ENCODE assay signal across 8 mouse cellular contexts in genomic region chr16:21322437-21322836, GRCm38 (mm10).
A peak's percentile ranks its signal among the peaks of the same experiment; 100 is the strongest.
DNase-seq lines count a peak whose midpoint lies in the region; ATAC-seq lines count a peak whose summit lies in the region.

No protein-coding gene starts in this region.

- WGBS in kidney, embryonic 15.5 days: 57% methylated on average over 10 of the region's 10 CpGs
- 54% methylated on average over 10 of the region's 10 CpGs for WGBS in heart, embryonic 16.5 days
- 27% methylated on average over 10 of the region's 10 CpGs for WGBS in lung, embryonic 16.5 days
- WGBS in liver, embryonic 12.5 days (ENCODE audit: insufficient replicate concordance): 66% methylated on average over 10 of the region's 10 CpGs

- H3K9me3 ChIP-seq in kidney, embryonic 15.5 days (replicated peaks): no peaks in the 10 kb centered on the region
- H3K9me3 ChIP-seq in heart, embryonic 16.5 days (replicated peaks; ENCODE audit: control insufficient read depth, low read length): 0 out of 2 replicates have a peak, but pooled peaks cover 4% of the 10 kb centered on the region
- H3K9me3 ChIP-seq in lung, embryonic 16.5 days (ENCODE audit: control insufficient read depth, low read length): no peaks in the 10 kb centered on the region
- H3K9me3 ChIP-seq in liver, embryonic 12.5 days (replicated peaks): no peaks in the 10 kb centered on the region

- H3K4me1 ChIP-seq in kidney, embryonic 15.5 days: peaks cover 24% of the 10 kb centered on the region
- H3K4me1 ChIP-seq in heart, embryonic 16.5 days (ENCODE audit: control insufficient read depth, insufficient read depth, low read length): peaks cover 19% of the 10 kb centered on the region
- H3K4me1 ChIP-seq in lung, embryonic 16.5 days (replicated peaks; ENCODE audit: control insufficient read depth, insufficient read depth, low read length): peaks cover 45% of the 10 kb centered on the region
- H3K4me1 ChIP-seq in liver, embryonic 12.5 days: peaks cover 15% of the 10 kb centered on the region

- no peak overlapping the region for H3K4me3 ChIP-seq in kidney, embryonic 15.5 days (replicated peaks)
- no peak overlapping the region for H3K4me3 ChIP-seq in heart, embryonic 16.5 days (ENCODE audit: low read length)
- H3K4me3 ChIP-seq in lung, embryonic 16.5 days (ENCODE audit: low read length): no peak overlapping the region
- no peak overlapping the region for H3K4me3 ChIP-seq in liver, embryonic 12.5 days

- ATAC-seq in kidney, embryonic 15.5 days (replicated peaks; ENCODE audit: low FRiP score): 0 out of 2 replicates have a peak, but pooled peaks have one; percentile 21
- no peak for ATAC-seq in heart, embryonic 16.5 days (replicated peaks; ENCODE audit: extremely low read depth, insufficient read depth, low FRiP score)
- peak; percentile 79 for ATAC-seq in lung, embryonic 16.5 days (ENCODE audit: low read depth)
- no peak for ATAC-seq in liver, embryonic 12.5 days

- no peak overlapping the region for H3K27ac ChIP-seq in kidney, embryonic 15.5 days
- no peak overlapping the region for H3K27ac ChIP-seq in heart, embryonic 16.5 days (ENCODE audit: low read length)
- H3K27ac ChIP-seq in lung, embryonic 16.5 days (ENCODE audit: low read length): peak overlapping the region; percentile 72
- no peak overlapping the region for H3K27ac ChIP-seq in liver, embryonic 12.5 days

- DNase-seq in kidney, adult 8-10 months: no peak
- DNase-seq in brain, adult 2 months (ENCODE audit: low read depth, low spot score): peak; percentile 55
- no peak for DNase-seq in T-cell, adult 2 months (ENCODE audit: low spot score)
- DNase-seq in spleen, adult 12 weeks (ENCODE audit: low spot score): no peak

- H3K27me3 ChIP-seq in kidney, embryonic 15.5 days: no peaks in the 10 kb centered on the region; the same call in 1 of the 2 replicates
- no peaks in the 10 kb centered on the region for H3K27me3 ChIP-seq in heart, embryonic 16.5 days (ENCODE audit: control insufficient read depth, insufficient read depth, low read length)
- no peaks in the 10 kb centered on the region for H3K27me3 ChIP-seq in lung, embryonic 16.5 days (ENCODE audit: control insufficient read depth, insufficient read depth, low read depth, low read length)
- peaks cover 14% of the 10 kb centered on the region; the same call in 1 of the 2 replicates for H3K27me3 ChIP-seq in liver, embryonic 12.5 days (replicated peaks)

- H3K4me2 ChIP-seq in kidney, embryonic 15.5 days: no peak overlapping the region
- no peak overlapping the region for H3K4me2 ChIP-seq in heart, embryonic 16.5 days (ENCODE audit: low read depth, low read length)
- peak overlapping the region; percentile 22; the same call in 1 of the 2 replicates for H3K4me2 ChIP-seq in lung, embryonic 16.5 days (ENCODE audit: low read depth, low read length)
- H3K4me2 ChIP-seq in liver, embryonic 12.5 days: no peak overlapping the region

- H3K36me3 ChIP-seq in kidney, embryonic 15.5 days: no peaks in the 10 kb centered on the region
- no peaks in the 10 kb centered on the region for H3K36me3 ChIP-seq in heart, embryonic 16.5 days (ENCODE audit: control insufficient read depth, insufficient read depth)
- H3K36me3 ChIP-seq in lung, embryonic 16.5 days (ENCODE audit: control insufficient read depth, insufficient read depth, low read length): no peaks in the 10 kb centered on the region
- no peaks in the 10 kb centered on the region for H3K36me3 ChIP-seq in liver, embryonic 12.5 days

- H3K9ac ChIP-seq in kidney, embryonic 15.5 days: no peak overlapping the region
- H3K9ac ChIP-seq in heart, embryonic 16.5 days (ENCODE audit: low read length): 0 out of 2 replicates have a peak overlapping the region, but pooled peaks have one; percentile 4
- peak overlapping the region; percentile 59 for H3K9ac ChIP-seq in lung, embryonic 16.5 days (ENCODE audit: low read length)
- H3K9ac ChIP-seq in liver, embryonic 12.5 days: no peak overlapping the region

Comparison
In these comparisons a context has a peak if more than half of its experiments do, and no peak if none do; other contexts are left out.
1. ATAC-seq: peak in kidney, embryonic 15.5 days (single experiment) and lung, embryonic 16.5 days (single experiment); none in heart, embryonic 16.5 days (single experiment) and liver, embryonic 12.5 days (single experiment).
2. H3K9ac ChIP-seq: peak in heart, embryonic 16.5 days (single experiment) and lung, embryonic 16.5 days (single experiment); none in kidney, embryonic 15.5 days (single experiment) and liver, embryonic 12.5 days (single experiment).